8 mouse cellular contexts compared by ENCODE assay signal in genomic region chr6:115546276-115546675, GRCm38 (mm10). TPM values are rescaled to one million over a fixed set of nuclear protein-coding genes. Genes with fewer than 3 reads are reported as not detected.
DNase-seq lines count a peak whose midpoint lies in the region; ATAC-seq lines count a peak whose summit lies in the region.

No protein-coding gene starts in this region.

- H3K4me2 ChIP-seq in hindbrain, embryonic 11.5 days (replicated peaks; ENCODE audit: low read depth, low read length) = no peak overlapping the region
- H3K4me2 ChIP-seq in hindbrain, embryonic 16.5 days (ENCODE audit: low read length) = no peak overlapping the region

- peak; percentile 56 for DNase-seq in hindbrain, embryonic 11.5 days (ENCODE audit: low spot score)
- DNase-seq in 416B (ENCODE audit: low read depth) = peak; percentile 77
- DNase-seq in WW6 (ENCODE audit: low read depth, low spot score) = peak; percentile 76
- peak; percentile 65 for DNase-seq in embryo, embryonic 10.5 days (ENCODE audit: low spot score)
- DNase-seq in kidney, postnatal 25 days = peak; percentile 71 to 83
- peak; percentile 56 for DNase-seq in retina, postnatal 1 day
- no peak for DNase-seq in urinary bladder, postnatal 25 days (ENCODE audit: low spot score)

- no peaks in the 10 kb centered on the region for H3K4me1 ChIP-seq in hindbrain, embryonic 11.5 days (replicated peaks; ENCODE audit: control insufficient read depth, insufficient read depth, low read length)
- H3K4me1 ChIP-seq in hindbrain, embryonic 16.5 days (ENCODE audit: control insufficient read depth, insufficient read depth, low read depth, low read length) = peaks cover 9% of the 10 kb centered on the region

- no peak for ATAC-seq in hindbrain, embryonic 11.5 days (ENCODE audit: low FRiP score)
- ATAC-seq in hindbrain, embryonic 16.5 days = no peak

- no peak overlapping the region for H3K4me3 ChIP-seq in hindbrain, embryonic 11.5 days (ENCODE audit: low read depth, low read length)
- H3K4me3 ChIP-seq in hindbrain, embryonic 16.5 days (ENCODE audit: low read length) = no peak overlapping the region

- H3K9ac ChIP-seq in hindbrain, embryonic 11.5 days (ENCODE audit: low read depth, low read length) = no peak overlapping the region
- no peak overlapping the region for H3K9ac ChIP-seq in hindbrain, embryonic 16.5 days (ENCODE audit: low read depth, low read length)

- WGBS in hindbrain, embryonic 11.5 days = 85% methylated on average over 5 of the region's 5 CpGs
- WGBS in hindbrain, embryonic 16.5 days = 79% methylated on average over 5 of the region's 5 CpGs

- no peak overlapping the region for H3K27ac ChIP-seq in hindbrain, embryonic 11.5 days (ENCODE audit: low read depth, low read length)
- H3K27ac ChIP-seq in hindbrain, embryonic 16.5 days (ENCODE audit: low read depth, low read length) = no peak overlapping the region

- H3K36me3 ChIP-seq in hindbrain, embryonic 11.5 days (ENCODE audit: control insufficient read depth, insufficient read depth, low read length) = no peaks in the 10 kb centered on the region
- H3K36me3 ChIP-seq in hindbrain, embryonic 16.5 days (ENCODE audit: control insufficient read depth, insufficient read depth, low read length) = peaks cover 14% of the 10 kb centered on the region; the same call in 1 of the 2 replicates

- H3K27me3 ChIP-seq in hindbrain, embryonic 11.5 days (ENCODE audit: control insufficient read depth, insufficient read depth, low read length) = no peaks in the 10 kb centered on the region
- H3K27me3 ChIP-seq in hindbrain, embryonic 16.5 days (replicated peaks; ENCODE audit: control insufficient read depth, insufficient read depth, low read length) = no peaks in the 10 kb centered on the region

- H3K9me3 ChIP-seq in hindbrain, embryonic 11.5 days (ENCODE audit: control insufficient read depth, low read length) = no peaks in the 10 kb centered on the region
- no peaks in the 10 kb centered on the region for H3K9me3 ChIP-seq in hindbrain, embryonic 16.5 days (ENCODE audit: control insufficient read depth, low read length)

RNA-seq across cellular contexts. Expression of gene Tsen2, which starts 1.8 kb away (rescaled TPM):
- polyA plus RNA-seq in hindbrain, embryonic 11.5 days (2014; fragmentation: Nextera tagmentation; extraction: Ambion mirVana) = 29.7 and 30.6 TPM in 2 replicates
- polyA plus RNA-seq in hindbrain, embryonic 16.5 days (2015; fragmentation: Nextera tagmentation; extraction: Ambion mirVana) = 32.0 and 38.5 TPM in 2 replicates

RNA-seq across cellular contexts. Expression of gene Mkrn2os, which starts 46.1 kb away (rescaled TPM):
- polyA plus RNA-seq in hindbrain, embryonic 11.5 days (2014; fragmentation: Nextera tagmentation; extraction: Ambion mirVana) = 0.11 and 0.18 TPM in 2 replicates
- 0.29 and 0.46 TPM in 2 replicates for polyA plus RNA-seq in hindbrain, embryonic 16.5 days (2015; fragmentation: Nextera tagmentation; extraction: Ambion mirVana)

RNA-seq across cellular contexts. Expression of gene Mkrn2, which starts 55.4 kb away (rescaled TPM):
- 19.6 and 28.6 TPM in 2 replicates for polyA plus RNA-seq in hindbrain, embryonic 11.5 days (2014; fragmentation: Nextera tagmentation; extraction: Ambion mirVana)
- polyA plus RNA-seq in hindbrain, embryonic 16.5 days (2015; fragmentation: Nextera tagmentation; extraction: Ambion mirVana) = 38.0 and 39.0 TPM in 2 replicates
